In genomic region chr1:134972920-134973319, GRCm38 (mm10) we compare ENCODE assay signal across 16 mouse cellular contexts. TPM values are rescaled to one million over a fixed set of nuclear protein-coding genes. Genes with fewer than 3 reads are reported as not detected.
A peak's percentile ranks its signal among the peaks of the same experiment; 100 is the strongest.
DNase-seq lines count a peak whose midpoint lies in the region; ATAC-seq and TF ChIP-seq lines count a peak whose summit lies in the region.
"Had no signal": no experiment of that assay in that cellular context is flagged by ENCODE, and none has a peak within 500 bp of the region (broad histone marks: within the 10 kb centered on the region; RNA-seq: fewer than 3 reads in every experiment).

No protein-coding gene starts in this region.

- no peak for ATAC-seq in intestine, postnatal 0 days
- no peak for ATAC-seq in intestine, embryonic 15.5 days
- ATAC-seq: intestine, embryonic 16.5 days; midbrain, embryonic 13.5 days had no signal

- TF ChIP-seq POLR2A in cortical plate, adult 2 months (IDR thresholded peaks at IDR 0.05; ENCODE audit: extremely low read depth, insufficient read depth, low read length), result no peak

- no peak overlapping the region for H3K4me3 ChIP-seq in intestine, postnatal 0 days (ENCODE audit: low read depth, low read length)
- no peak overlapping the region for H3K4me3 ChIP-seq in intestine, embryonic 15.5 days (replicated peaks)
- H3K4me3 ChIP-seq in cortical plate, adult 2 months (ENCODE audit: insufficient read depth, low read length), result no peak overlapping the region
- H3K4me3 ChIP-seq: embryonic facial prominence, embryonic 15.5 days; forebrain, embryonic 12.5 days; midbrain, embryonic 13.5 days had no signal

- H3K4me2 ChIP-seq in intestine, postnatal 0 days (replicated peaks; ENCODE audit: low read depth), result no peak overlapping the region
- no peak overlapping the region for H3K4me2 ChIP-seq in intestine, embryonic 15.5 days (replicated peaks)
- H3K4me2 ChIP-seq: embryonic facial prominence, embryonic 15.5 days; forebrain, embryonic 12.5 days; midbrain, embryonic 13.5 days had no signal

- TF ChIP-seq CTCF in intestine, postnatal 0 days (IDR thresholded peaks at IDR 0.05; ENCODE audit: low read depth), result peak; percentile 56
- TF ChIP-seq CTCF in cortical plate, adult 2 months (IDR thresholded peaks at IDR 0.05; ENCODE audit: extremely low read depth, insufficient read depth, low read length), result peak; percentile 55; the same call in 1 of the 2 replicates

- peak; percentile 7 for DNase-seq in lung, postnatal 36 days
- no peak for DNase-seq in lung, postnatal 4 days
- DNase-seq in NIH3T3 (ENCODE audit: low read depth), result peak; percentile 63
- no peak for DNase-seq in thymus, postnatal 0 days (ENCODE audit: low spot score)
- DNase-seq: cerebellum, adult 11-12 months; gastrocnemius, postnatal 10 days; heart, postnatal 36 days; kidney, postnatal 4 days; thymus, adult 18-20 months had no signal

- no peak overlapping the region for H3K27ac ChIP-seq in intestine, postnatal 0 days (ENCODE audit: low read depth, low read length)
- no peak overlapping the region for H3K27ac ChIP-seq in intestine, embryonic 15.5 days
- H3K27ac ChIP-seq in cortical plate, adult 2 months (ENCODE audit: insufficient read depth, low read length), result no peak overlapping the region
- H3K27ac ChIP-seq: embryonic facial prominence, embryonic 15.5 days; forebrain, embryonic 12.5 days; midbrain, embryonic 13.5 days had no signal

- no peaks in the 10 kb centered on the region for H3K27me3 ChIP-seq in intestine, postnatal 0 days (replicated peaks; ENCODE audit: control insufficient read depth, insufficient read depth, low read length)
- no peaks in the 10 kb centered on the region for H3K27me3 ChIP-seq in intestine, embryonic 15.5 days (replicated peaks)
- H3K27me3 ChIP-seq: embryonic facial prominence, embryonic 15.5 days; forebrain, embryonic 12.5 days; midbrain, embryonic 13.5 days had no signal

- H3K4me1 ChIP-seq in intestine, postnatal 0 days (replicated peaks; ENCODE audit: control insufficient read depth, insufficient read depth, low read length), result no peaks in the 10 kb centered on the region
- 0 out of 2 replicates have a peak, but pooled peaks cover 2% of the 10 kb centered on the region for H3K4me1 ChIP-seq in intestine, embryonic 15.5 days (replicated peaks)
- H3K4me1 ChIP-seq in cortical plate, adult 2 months (ENCODE audit: control insufficient read depth, insufficient read depth, low read length), result no peaks in the 10 kb centered on the region
- H3K4me1 ChIP-seq: forebrain, embryonic 12.5 days; midbrain, embryonic 13.5 days had no signal

- H3K9me3 ChIP-seq in intestine, postnatal 0 days (ENCODE audit: control insufficient read depth), result no peaks in the 10 kb centered on the region
- H3K9me3 ChIP-seq in intestine, embryonic 15.5 days, result no peaks in the 10 kb centered on the region
- H3K9me3 ChIP-seq: embryonic facial prominence, embryonic 15.5 days; forebrain, embryonic 12.5 days; midbrain, embryonic 13.5 days had no signal

- 71% methylated on average over 1 of the region's 1 CpGs for WGBS in intestine, postnatal 0 days
- WGBS in intestine, embryonic 15.5 days, result 59% methylated on average over 1 of the region's 1 CpGs

- no peak overlapping the region for H3K9ac ChIP-seq in intestine, postnatal 0 days (ENCODE audit: low read depth, low read length)
- no peak overlapping the region for H3K9ac ChIP-seq in intestine, embryonic 15.5 days
- H3K9ac ChIP-seq: embryonic facial prominence, embryonic 15.5 days; forebrain, embryonic 12.5 days; midbrain, embryonic 13.5 days had no signal

- peaks cover 16% of the 10 kb centered on the region for H3K36me3 ChIP-seq in intestine, postnatal 0 days (ENCODE audit: control insufficient read depth, insufficient read depth)
- 0 out of 2 replicates have a peak, but pooled peaks cover 8% of the 10 kb centered on the region for H3K36me3 ChIP-seq in intestine, embryonic 15.5 days

RNA-seq across cellular contexts. Expression of gene Ube2t, which starts 10.6 kb away (rescaled TPM):
- 9.4 and 12.3 TPM in 2 replicates for polyA plus RNA-seq in intestine, postnatal 0 days (2015; fragmentation: Nextera tagmentation; extraction: Ambion mirVana)
- 31.1 and 31.9 TPM in 2 replicates for polyA plus RNA-seq in intestine, embryonic 15.5 days (2015; fragmentation: Nextera tagmentation; extraction: Ambion mirVana)
- polyA plus RNA-seq in cortical plate, adult 2 months (2012; rRNA removed), result 2.3 and 2.5 TPM in 2 replicates
- 51.6 and 57.5 TPM in 2 replicates for polyA plus RNA-seq in thymus, postnatal 0 days (2015; fragmentation: Nextera tagmentation; extraction: Ambion mirVana)

RNA-seq across cellular contexts. Expression of gene Ppp1r12b, which starts 17.2 kb away (rescaled TPM):
- 11.5 and 13.0 TPM in 2 replicates for polyA plus RNA-seq in intestine, postnatal 0 days (2015; fragmentation: Nextera tagmentation; extraction: Ambion mirVana)
- polyA plus RNA-seq in intestine, embryonic 15.5 days (2015; fragmentation: Nextera tagmentation; extraction: Ambion mirVana), result 18.0 and 19.3 TPM in 2 replicates
- polyA plus RNA-seq in cortical plate, adult 2 months (2012; rRNA removed), result 31.5 and 32.8 TPM in 2 replicates
- polyA plus RNA-seq in thymus, postnatal 0 days (2015; fragmentation: Nextera tagmentation; extraction: Ambion mirVana), result 4.5 and 7.0 TPM in 2 replicates

Comparison
In these comparisons a context has a peak if more than half of its experiments do, and no peak if none do; other contexts are left out.
1. DNase-seq: peak in lung, postnatal 36 days (single experiment) and NIH3T3 (single experiment); none in lung, postnatal 4 days (0 of 2) and thymus, postnatal 0 days (single experiment).